Mouse (Mus musculus) left cerebral cortex, postnatal 4 days (tissue): ENCODE data around the gene Eef1a2. TPM values are rescaled to one million over a fixed set of nuclear protein-coding genes. Genes with fewer than 3 reads are reported as not detected.

ENCODE experiments used
- DNase-seq: peaks from one replicate; pipeline ENCODE4 v3.0.0-alpha.2; 2022
- intact Hi-C: fragments of 180-260 bp; cut with DNase I; formaldehyde crosslinking; loops from one replicate; pipeline ENCODE4 v1.15.1; 2025
- total RNA-seq, 2 experiments: library from RNA; stranded (reverse); gene quantifications; 2 replicates each; pipeline ENCODE4 v1.2.3; 2021

The Eef1a2 gene
- total RNA-seq, 2 experiments from 2014 or later, result 399 to 423 TPM

GRCm38 (mm10) chr2:181159091-181159514 is 2.3 kb upstream of the Eef1a2 start:
- intact Hi-C loops, result no loop called here
- no peak for DNase-seq

GRCm38 (mm10) chr2:181158471-181158870 is 1.7 kb upstream of the Eef1a2 start:
- no peak for DNase-seq

GRCm38 (mm10) chr2:181157716-181158302 is 995 bp upstream of the Eef1a2 start:
- intact Hi-C loops, result no loop called here
- DNase-seq, result no peak

More at GRCm38 (mm10) chr2:181158471-181158870, 1.7 kb upstream of the Eef1a2 start:
- intact Hi-C loops, result no loop called here

GRCm38 (mm10) chr2:181157180-181157579 is 366 bp upstream of the Eef1a2 start:
- DNase-seq, result no peak
- intact Hi-C loops, result no loop called here

GRCm38 (mm10) chr2:181155801-181156200 is 1.0 kb downstream of the Eef1a2 start:
- no peak for DNase-seq
- intact Hi-C loops, result no loop called here

GRCm38 (mm10) chr2:181154831-181155415 is 1.9 kb downstream of the Eef1a2 start:
- intact Hi-C loops, result no loop called here
- no peak for DNase-seq

GRCm38 (mm10) chr2:181154361-181154760 is 2.5 kb downstream of the Eef1a2 start:
- intact Hi-C loops, result no loop called here
- DNase-seq, result no peak

GRCm38 (mm10) chr2:181153837-181154236 is 3.0 kb downstream of the Eef1a2 start:
- no peak for DNase-seq
- intact Hi-C loops, result no loop called here

GRCm38 (mm10) chr2:181153131-181153530 is 3.7 kb downstream of the Eef1a2 start:
- no peak for DNase-seq
- intact Hi-C loops, result no loop called here

GRCm38 (mm10) chr2:181152701-181153100 is 4.1 kb downstream of the Eef1a2 start:
- intact Hi-C loops, result no loop called here
- no peak for DNase-seq

GRCm38 (mm10) chr2:181150281-181150680 is 6.5 kb downstream of the Eef1a2 start:
- DNase-seq, result no peak
- intact Hi-C loops, result no loop called here

- DNase-seq, result no peak
- intact Hi-C loops, result no loop called here
These were observed 8.4 kb downstream of the Eef1a2 start for GRCm38 (mm10) chr2:181148318-181148955.

GRCm38 (mm10) chr2:181147546-181148317 is 9.1 kb downstream of the Eef1a2 start:
- intact Hi-C loops, result no loop called here
- peak; percentile 72 for DNase-seq

- intact Hi-C loops, result no loop called here
- no peak for DNase-seq
These were observed 9.8 kb downstream of the Eef1a2 start for GRCm38 (mm10) chr2:181146976-181147545.

- DNase-seq, result no peak
- intact Hi-C loops, result no loop called here
These were observed 12.1 kb downstream of the Eef1a2 start for GRCm38 (mm10) chr2:181144675-181145074.

GRCm38 (mm10) chr2:181143509-181144276 is 13.1 kb downstream of the Eef1a2 start:
- DNase-seq, result no peak
- intact Hi-C loops, result no loop called here

- no peak for DNase-seq
- intact Hi-C loops, result no loop called here
These were observed 14.1 kb downstream of the Eef1a2 start for GRCm38 (mm10) chr2:181142703-181143135.

- intact Hi-C loops, result no loop called here
- DNase-seq, result peak; percentile 62
These were observed 17.1 kb downstream of the Eef1a2 start for GRCm38 (mm10) chr2:181139641-181140193.

GRCm38 (mm10) chr2:181136934-181137333 is 19.9 kb downstream of the Eef1a2 start:
- DNase-seq, result no peak
- intact Hi-C loops, result no loop called here

- no peak for DNase-seq
- intact Hi-C loops, result no loop called here
These were observed 21.4 kb downstream of the Eef1a2 start for GRCm38 (mm10) chr2:181135446-181135818.
